36 mouse cellular contexts compared by ENCODE assay signal in the genomic region with DNA sequence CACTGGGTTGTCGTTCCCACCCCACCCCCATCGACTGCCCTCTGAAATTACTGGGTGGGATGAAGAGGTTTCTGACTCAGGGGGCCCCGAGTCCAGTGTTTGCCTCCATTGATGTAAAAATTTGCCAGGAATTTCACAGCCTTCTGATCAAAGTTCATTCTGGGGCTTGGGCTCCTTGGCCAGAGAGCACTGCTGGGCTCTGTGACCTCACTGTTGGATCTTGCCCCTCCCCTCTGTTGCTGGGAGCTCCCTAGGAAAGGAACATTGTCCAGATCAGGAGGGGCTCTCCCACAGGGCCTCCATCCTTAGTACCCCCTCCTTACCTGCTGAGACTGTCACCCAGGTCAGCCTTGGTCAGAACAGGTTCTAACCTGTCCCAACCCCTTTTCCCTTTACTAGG. TPM values are rescaled to one million over a fixed set of nuclear protein-coding genes. Genes with fewer than 3 reads are reported as not detected.
A peak's percentile ranks its signal among the peaks of the same experiment; 100 is the strongest.
DNase-seq lines count a peak whose midpoint lies in the region; ATAC-seq and TF ChIP-seq lines count a peak whose summit lies in the region.
"Had no signal": no experiment of that assay in that cellular context is flagged by ENCODE, and none has a peak within 500 bp of the region (broad histone marks: within the 10 kb centered on the region; RNA-seq: fewer than 3 reads in every experiment).

TSS of gene Stpg3 (minus strand) at position 194 of the 400 bp plus-strand sequence.

- H3K4me1 ChIP-seq in kidney, adult 2 months (ENCODE audit: control insufficient read depth, insufficient read depth, low read length): peaks cover 22% of the 10 kb centered on the region
- peaks cover 10% of the 10 kb centered on the region for H3K4me1 ChIP-seq in kidney, embryonic 14.5 days (ENCODE audit: control insufficient read depth, insufficient read depth, low read length)
- H3K4me1 ChIP-seq in ES-Bruce4 (ENCODE audit: control insufficient read depth, insufficient read depth, low read length): no peaks in the 10 kb centered on the region

- no peaks in the 10 kb centered on the region for H3K36me3 ChIP-seq in kidney, adult 2 months (ENCODE audit: control insufficient read depth, insufficient read depth, low read length)
- H3K36me3 ChIP-seq in kidney, embryonic 14.5 days (ENCODE audit: control insufficient read depth, insufficient read depth, low read length): no peaks in the 10 kb centered on the region
- no peaks in the 10 kb centered on the region for H3K36me3 ChIP-seq in ES-Bruce4 (ENCODE audit: control insufficient read depth, insufficient read depth, low read length, poor library complexity, severe bottlenecking)
- H3K36me3 ChIP-seq: embryonic facial prominence, embryonic 13.5 days; heart, embryonic 15.5 days; hindbrain, embryonic 12.5 days; intestine, embryonic 15.5 days had no signal

- peak within 1 kb of the TSS; percentile 3; the same call in 1 of the 2 replicates for H3K27ac ChIP-seq in kidney, adult 2 months (ENCODE audit: insufficient read depth, low read depth, low read length)
- H3K27ac ChIP-seq in kidney, embryonic 14.5 days (ENCODE audit: low read depth, low read length): no peak within 1 kb of the TSS
- H3K27ac ChIP-seq in ES-Bruce4 (ENCODE audit: insufficient read depth, low read length): no peak within 1 kb of the TSS
- H3K27ac ChIP-seq: embryonic facial prominence, embryonic 13.5 days; heart, embryonic 15.5 days; hindbrain, embryonic 12.5 days; hindbrain, postnatal 0 days; intestine, embryonic 15.5 days; liver, embryonic 14.5 days had no signal

- peak; percentile 84 for DNase-seq in kidney, adult 2 months
- DNase-seq in kidney, adult 9 months: peak; percentile 84
- DNase-seq in kidney, postnatal 14 days: peak; percentile 69
- DNase-seq in ovary, postnatal 10 days (ENCODE audit: low spot score): no peak
- no peak for DNase-seq in left cerebral cortex, postnatal 25 days (ENCODE audit: low spot score in 2 of 2)
- DNase-seq: adrenal gland, postnatal 10 days; cerebellum, adult 11-12 months; cerebellum, adult 9-11 months; forebrain, postnatal 0 days; heart, postnatal 36 days; layer of hippocampus, adult 9-11 months; liver; lung, adult 2 months; lung, postnatal 10 days; midbrain, embryonic 14.5 days; spleen, adult 18-20 months; thymus, adult 2 months; thymus, postnatal 4 days had no signal

- TF ChIP-seq POLR2A in kidney, adult 2 months (IDR thresholded peaks at IDR 0.05; ENCODE audit: low read depth, low read length): no peak
- no peak for TF ChIP-seq POLR2A in ES-Bruce4 (IDR thresholded peaks at IDR 0.05; ENCODE audit: insufficient read depth, low read length)

- no peak for TF ChIP-seq CTCF in kidney, adult 2 months (conservative IDR thresholded peaks at IDR 0.05; ENCODE audit: insufficient read depth, insufficient read length, low read depth, low read length)
- TF ChIP-seq CTCF in ES-Bruce4 (IDR thresholded peaks at IDR 0.05; ENCODE audit: low read depth, low read length): no peak

- no peak within 1 kb of the TSS for H3K9ac ChIP-seq in kidney, embryonic 14.5 days (ENCODE audit: low read depth, low read length)
- H3K9ac ChIP-seq in ES-Bruce4 (ENCODE audit: low read depth, poor library complexity, severe bottlenecking): peak within 1 kb of the TSS; percentile 46
- H3K9ac ChIP-seq: embryonic facial prominence, embryonic 13.5 days; forebrain, postnatal 0 days; heart, embryonic 15.5 days; hindbrain, embryonic 12.5 days; intestine, embryonic 15.5 days; liver, embryonic 14.5 days had no signal

- H3K4me2 ChIP-seq in kidney, embryonic 14.5 days (replicated peaks; ENCODE audit: low read depth, low read length): no peak within 1 kb of the TSS
- H3K4me2 ChIP-seq: embryonic facial prominence, embryonic 13.5 days; heart, embryonic 15.5 days; hindbrain, embryonic 12.5 days; intestine, embryonic 15.5 days had no signal

- H3K27me3 ChIP-seq in kidney, adult 2 months (replicated peaks; ENCODE audit: control insufficient read depth, insufficient read depth, low read length): no peaks in the 10 kb centered on the region
- no peaks in the 10 kb centered on the region for H3K27me3 ChIP-seq in kidney, embryonic 14.5 days (ENCODE audit: control insufficient read depth, insufficient read depth, low read length)
- H3K27me3 ChIP-seq in ES-Bruce4 (ENCODE audit: control insufficient read depth, insufficient read depth, low read length, poor library complexity, severe bottlenecking): no peaks in the 10 kb centered on the region
- H3K27me3 ChIP-seq: embryonic facial prominence, embryonic 13.5 days; intestine, embryonic 15.5 days; Patski had no signal

- WGBS in kidney, adult 2 months: 42% methylated on average over 3 of the region's 3 CpGs
- WGBS in kidney, embryonic 14.5 days: 55% methylated on average over 3 of the region's 3 CpGs

- intact Hi-C loops in left cerebral cortex, postnatal 25 days (cut with DNase I): no loop called here

- ATAC-seq in kidney, embryonic 14.5 days (ENCODE audit: low FRiP score, low TSS enrichment): no peak
- ATAC-seq in cerebellum, adult (ENCODE audit: insufficient number of reproducible peaks, low FRiP score, low TSS enrichment): no peak
- ATAC-seq: CD4-positive, CD25-positive, alpha-beta regulatory T cell, adult 4 months; forebrain, postnatal 0 days; hindbrain, postnatal 0 days; intestine, embryonic 15.5 days; Patski had no signal

- TF ChIP-seq EP300 in ES-Bruce4 (IDR thresholded peaks at IDR 0.05; ENCODE audit: insufficient read depth, low read depth, low read length): no peak

- H3K4me3 ChIP-seq in kidney, adult 2 months (ENCODE audit: insufficient read depth, low read depth, low read length): no peak within 1 kb of the TSS
- H3K4me3 ChIP-seq in kidney, embryonic 14.5 days (ENCODE audit: low read length): no peak within 1 kb of the TSS
- H3K4me3 ChIP-seq in ES-Bruce4 (ENCODE audit: low read depth, low read length): peak within 1 kb of the TSS; percentile 73
- H3K4me3 ChIP-seq: embryonic facial prominence, embryonic 13.5 days; heart, embryonic 15.5 days; hindbrain, embryonic 12.5 days; intestine, embryonic 15.5 days had no signal

- no peaks in the 10 kb centered on the region for H3K9me3 ChIP-seq in kidney, embryonic 14.5 days (ENCODE audit: control insufficient read depth, low read length)
- H3K9me3 ChIP-seq in ES-Bruce4 (replicated peaks; ENCODE audit: control insufficient read depth, insufficient read depth, low read length, poor library complexity, severe bottlenecking): no peaks in the 10 kb centered on the region
- H3K9me3 ChIP-seq: embryonic facial prominence, embryonic 13.5 days; G1E; heart, embryonic 15.5 days; hindbrain, embryonic 12.5 days; intestine, embryonic 15.5 days had no signal

RNA-seq across cellular contexts. Expression of gene Stpg3, which starts in this region (rescaled TPM):
- polyA plus RNA-seq in kidney, adult 2 months (2012; rRNA removed): 0.42 and 0.68 TPM in 2 replicates
- polyA plus RNA-seq in kidney, embryonic 14.5 days (2014; fragmentation: Nextera tagmentation; extraction: Ambion mirVana): 0.49 and 0.54 TPM in 2 replicates
- polyA plus RNA-seq in ES-Bruce4 (2011; ENCODE audit: insufficient read depth, insufficient read length, low read depth, missing spikeins): not detected in 2 replicates
- under 1 TPM in 1 of 2 experiments, not detected in 1; 0.23 TPM for total RNA-seq in left cerebral cortex, postnatal 25 days (2021)
- total RNA-seq: adrenal gland, postnatal 10 days; common myeloid progenitor, adult 5-6 weeks; forebrain, postnatal 0 days; G1E; gastrocnemius, adult 8-10 months; heart, postnatal 36 days; hindbrain, postnatal 0 days; left cerebral cortex, postnatal 10 days; monocyte, adult 5-6 weeks had no signal
- polyA plus RNA-seq: CD4-positive, CD25-positive, alpha-beta regulatory T cell, adult 4 months; forebrain, embryonic 11.5 days; forebrain, postnatal 0 days; G1E; heart, embryonic 15.5 days; hindbrain, embryonic 12.5 days; hindbrain, postnatal 0 days; intestine, embryonic 15.5 days; liver, embryonic 14.5 days; lung, adult 2 months; neural tube, embryonic 14.5 days had no signal

Comparison
In these comparisons a context has a peak if more than half of its experiments do, and no peak if none do; other contexts are left out.
1. Peak in DNase-seq and H3K27ac ChIP-seq in kidney, adult 2 months; RNA of the gene not detected or under 1 TPM.
2. DNase-seq: peak in kidney, adult 9 months (single experiment) and kidney, postnatal 14 days (single experiment); none in ovary, postnatal 10 days (single experiment) and left cerebral cortex, postnatal 25 days (0 of 2).